ENCODE assay signal across 9 mouse cellular contexts in genomic region chr11:4931009-4931601, GRCm38 (mm10). TPM values are rescaled to one million over a fixed set of nuclear protein-coding genes. Genes with fewer than 3 reads are reported as not detected.
DNase-seq lines count a peak whose midpoint lies in the region; ATAC-seq and TF ChIP-seq lines count a peak whose summit lies in the region.
"Had no signal": no experiment of that assay in that cellular context is flagged by ENCODE, and none has a peak within 500 bp of the region (broad histone marks: within the 10 kb centered on the region; RNA-seq: fewer than 3 reads in every experiment).

No protein-coding gene starts in this region.

- H3K9ac ChIP-seq in embryonic facial prominence, embryonic 11.5 days (replicated peaks; ENCODE audit: low read length) = no peak overlapping the region
- H3K9ac ChIP-seq in forebrain, embryonic 13.5 days = no peak overlapping the region
- no peak overlapping the region for H3K9ac ChIP-seq in stomach, embryonic 16.5 days (ENCODE audit: low read length)

- WGBS in embryonic facial prominence, embryonic 11.5 days = 76% methylated on average over 1 of the region's 1 CpGs
- WGBS in embryonic facial prominence, embryonic 10.5 days = 87% methylated on average over 1 of the region's 1 CpGs
- WGBS in forebrain, embryonic 13.5 days = 24% methylated on average over 1 of the region's 1 CpGs
- WGBS in kidney, adult 2 months = 38% methylated on average over 1 of the region's 1 CpGs
- 49% methylated on average over 1 of the region's 1 CpGs for WGBS in stomach, embryonic 16.5 days

- DNase-seq in embryonic facial prominence, embryonic 11.5 days (ENCODE audit: low spot score) = peak; percentile 23
- DNase-seq in embryonic facial prominence, embryonic 10.5 days (ENCODE audit: low spot score) = no peak
- peak; percentile 78 for DNase-seq in 3T3-L1 (ENCODE audit: low read depth, low spot score)
- DNase-seq in kidney, adult 2 months = peak; percentile 83
- DNase-seq in right cerebral cortex, postnatal 36 days (ENCODE audit: low spot score in 2 of 2) = no peak
- DNase-seq in embryo, embryonic 10 days (ENCODE audit: low spot score) = no peak

- no peak overlapping the region for H3K4me2 ChIP-seq in embryonic facial prominence, embryonic 11.5 days (ENCODE audit: low read depth, low read length)
- no peak overlapping the region for H3K4me2 ChIP-seq in forebrain, embryonic 13.5 days
- H3K4me2 ChIP-seq in stomach, embryonic 16.5 days (ENCODE audit: low read depth, low read length) = no peak overlapping the region

- H3K4me3 ChIP-seq in embryonic facial prominence, embryonic 11.5 days (ENCODE audit: low read depth, low read length) = no peak overlapping the region
- H3K4me3 ChIP-seq in embryonic facial prominence, embryonic 10.5 days = no peak overlapping the region
- H3K4me3 ChIP-seq in forebrain, embryonic 13.5 days = no peak overlapping the region
- no peak overlapping the region for H3K4me3 ChIP-seq in kidney, adult 2 months (ENCODE audit: insufficient read depth, low read depth, low read length)
- no peak overlapping the region for H3K4me3 ChIP-seq in stomach, embryonic 16.5 days (replicated peaks; ENCODE audit: low read length)
- H3K4me3 ChIP-seq: erythroblast, embryonic 14.5 days had no signal

- no peak for TF ChIP-seq CTCF in kidney, adult 2 months (conservative IDR thresholded peaks at IDR 0.05; ENCODE audit: insufficient read depth, insufficient read length, low read depth, low read length)

- H3K36me3 ChIP-seq in embryonic facial prominence, embryonic 11.5 days (replicated peaks; ENCODE audit: control insufficient read depth, insufficient read depth, low read depth, low read length) = 0 out of 2 replicates have a peak, but pooled peaks cover 3% of the 10 kb centered on the region
- peaks cover 55% of the 10 kb centered on the region for H3K36me3 ChIP-seq in embryonic facial prominence, embryonic 10.5 days (replicated peaks)
- H3K36me3 ChIP-seq in forebrain, embryonic 13.5 days (ENCODE audit: poor library complexity, severe bottlenecking) = peaks cover 59% of the 10 kb centered on the region
- H3K36me3 ChIP-seq in kidney, adult 2 months (ENCODE audit: control insufficient read depth, insufficient read depth, low read length) = no peaks in the 10 kb centered on the region; the same call in 1 of the 2 replicates
- H3K36me3 ChIP-seq in stomach, embryonic 16.5 days (ENCODE audit: control insufficient read depth, insufficient read depth, low read length) = no peaks in the 10 kb centered on the region

- no peak overlapping the region for H3K27ac ChIP-seq in embryonic facial prominence, embryonic 11.5 days (replicated peaks; ENCODE audit: low read depth, low read length)
- H3K27ac ChIP-seq in embryonic facial prominence, embryonic 10.5 days (replicated peaks) = no peak overlapping the region
- peak overlapping the region; percentile 48 for H3K27ac ChIP-seq in forebrain, embryonic 13.5 days
- no peak overlapping the region for H3K27ac ChIP-seq in kidney, adult 2 months (ENCODE audit: insufficient read depth, low read depth, low read length)
- peak overlapping the region; percentile 7; the same call in 1 of the 2 replicates for H3K27ac ChIP-seq in stomach, embryonic 16.5 days (ENCODE audit: low read length)

- no peaks in the 10 kb centered on the region for H3K4me1 ChIP-seq in embryonic facial prominence, embryonic 11.5 days (ENCODE audit: control insufficient read depth, insufficient read depth, low read length)
- H3K4me1 ChIP-seq in embryonic facial prominence, embryonic 10.5 days = no peaks in the 10 kb centered on the region
- H3K4me1 ChIP-seq in forebrain, embryonic 13.5 days = peaks cover 12% of the 10 kb centered on the region
- H3K4me1 ChIP-seq in kidney, adult 2 months (ENCODE audit: control insufficient read depth, insufficient read depth, low read length) = no peaks in the 10 kb centered on the region
- peaks cover 11% of the 10 kb centered on the region; the same call in 1 of the 2 replicates for H3K4me1 ChIP-seq in stomach, embryonic 16.5 days (ENCODE audit: control insufficient read depth, insufficient read depth, low read length)

- no peaks in the 10 kb centered on the region for H3K27me3 ChIP-seq in embryonic facial prominence, embryonic 11.5 days (ENCODE audit: control insufficient read depth, insufficient read depth, low read length)
- H3K27me3 ChIP-seq in embryonic facial prominence, embryonic 10.5 days (replicated peaks; ENCODE audit: low read depth, poor library complexity, severe bottlenecking) = no peaks in the 10 kb centered on the region
- no peaks in the 10 kb centered on the region for H3K27me3 ChIP-seq in forebrain, embryonic 13.5 days
- no peaks in the 10 kb centered on the region for H3K27me3 ChIP-seq in kidney, adult 2 months (replicated peaks; ENCODE audit: control insufficient read depth, insufficient read depth, low read length)
- H3K27me3 ChIP-seq in stomach, embryonic 16.5 days (ENCODE audit: control insufficient read depth, insufficient read depth, low read length) = no peaks in the 10 kb centered on the region

- no peaks in the 10 kb centered on the region for H3K9me3 ChIP-seq in embryonic facial prominence, embryonic 11.5 days (replicated peaks; ENCODE audit: control insufficient read depth, low read length)
- H3K9me3 ChIP-seq in embryonic facial prominence, embryonic 10.5 days = no peaks in the 10 kb centered on the region
- H3K9me3 ChIP-seq in forebrain, embryonic 13.5 days (replicated peaks) = no peaks in the 10 kb centered on the region
- H3K9me3 ChIP-seq in stomach, embryonic 16.5 days (replicated peaks; ENCODE audit: control insufficient read depth, low read length) = no peaks in the 10 kb centered on the region

- no peak for ATAC-seq in embryonic facial prominence, embryonic 11.5 days (replicated peaks; ENCODE audit: insufficient number of reproducible peaks, low FRiP score, low TSS enrichment, low read depth)
- no peak; the same call in 1 of the 2 replicates for ATAC-seq in forebrain, embryonic 13.5 days
- peak; percentile 58; the same call in 1 of the 2 replicates for ATAC-seq in stomach, embryonic 16.5 days (ENCODE audit: insufficient read depth, low FRiP score)

- no peak for TF ChIP-seq POLR2A in kidney, adult 2 months (IDR thresholded peaks at IDR 0.05; ENCODE audit: low read depth, low read length)

RNA-seq across cellular contexts. Expression of gene Nefh, which starts 16.8 kb away (rescaled TPM):
- 0.42 and 0.53 TPM in 2 replicates for polyA plus RNA-seq in embryonic facial prominence, embryonic 11.5 days (2014; fragmentation: Nextera tagmentation; extraction: Ambion mirVana)
- 0.14 and 0.25 TPM in 2 replicates for polyA plus RNA-seq in embryonic facial prominence, embryonic 10.5 days (2016; fragmentation: Nextera tagmentation; extraction: Ambion mirVana)
- 0.37 and 0.50 TPM in 2 replicates for polyA plus RNA-seq in forebrain, embryonic 13.5 days (2015; fragmentation: Nextera tagmentation; extraction: Ambion mirVana)
- polyA plus RNA-seq in kidney, adult 2 months (2012; rRNA removed) = 0.05 and 0.30 TPM in 2 replicates
- 0.30 and 0.45 TPM in 2 replicates for polyA plus RNA-seq in stomach, embryonic 16.5 days (2015; fragmentation: Nextera tagmentation; extraction: Ambion mirVana)

RNA-seq across cellular contexts. Expression of gene Thoc5, which starts 36.0 kb away (rescaled TPM):
- polyA plus RNA-seq in embryonic facial prominence, embryonic 11.5 days (2014; fragmentation: Nextera tagmentation; extraction: Ambion mirVana) = 55.0 and 56.1 TPM in 2 replicates
- 52.1 and 52.9 TPM in 2 replicates for polyA plus RNA-seq in embryonic facial prominence, embryonic 10.5 days (2016; fragmentation: Nextera tagmentation; extraction: Ambion mirVana)
- 59.1 and 60.6 TPM in 2 replicates for polyA plus RNA-seq in forebrain, embryonic 13.5 days (2015; fragmentation: Nextera tagmentation; extraction: Ambion mirVana)
- polyA plus RNA-seq in kidney, adult 2 months (2012; rRNA removed) = 16.6 and 17.7 TPM in 2 replicates
- 29.8 and 30.3 TPM in 2 replicates for polyA plus RNA-seq in stomach, embryonic 16.5 days (2015; fragmentation: Nextera tagmentation; extraction: Ambion mirVana)

RNA-seq across cellular contexts. Expression of gene Ap1b1, which starts 55.5 kb away (rescaled TPM):
- 46.4 and 54.8 TPM in 2 replicates for polyA plus RNA-seq in embryonic facial prominence, embryonic 11.5 days (2014; fragmentation: Nextera tagmentation; extraction: Ambion mirVana)
- 58.6 and 60.2 TPM in 2 replicates for polyA plus RNA-seq in embryonic facial prominence, embryonic 10.5 days (2016; fragmentation: Nextera tagmentation; extraction: Ambion mirVana)
- 61.7 and 73.0 TPM in 2 replicates for polyA plus RNA-seq in forebrain, embryonic 13.5 days (2015; fragmentation: Nextera tagmentation; extraction: Ambion mirVana)
- polyA plus RNA-seq in kidney, adult 2 months (2012; rRNA removed) = 110 and 123 TPM in 2 replicates
- polyA plus RNA-seq in stomach, embryonic 16.5 days (2015; fragmentation: Nextera tagmentation; extraction: Ambion mirVana) = 64.7 and 79.1 TPM in 2 replicates

RNA-seq across cellular contexts. Expression of gene Nipsnap1, which starts 57.4 kb away (rescaled TPM):
- 78.9 and 79.9 TPM in 2 replicates for polyA plus RNA-seq in embryonic facial prominence, embryonic 11.5 days (2014; fragmentation: Nextera tagmentation; extraction: Ambion mirVana)
- 88.1 and 91.7 TPM in 2 replicates for polyA plus RNA-seq in embryonic facial prominence, embryonic 10.5 days (2016; fragmentation: Nextera tagmentation; extraction: Ambion mirVana)
- 118 and 120 TPM in 2 replicates for polyA plus RNA-seq in forebrain, embryonic 13.5 days (2015; fragmentation: Nextera tagmentation; extraction: Ambion mirVana)
- 140 and 164 TPM in 2 replicates for polyA plus RNA-seq in kidney, adult 2 months (2012; rRNA removed)
- 53.4 and 57.0 TPM in 2 replicates for polyA plus RNA-seq in stomach, embryonic 16.5 days (2015; fragmentation: Nextera tagmentation; extraction: Ambion mirVana)

Comparison
In these comparisons a context has a peak if more than half of its experiments do, and no peak if none do; other contexts are left out.
1. DNase-seq: peak in embryonic facial prominence, embryonic 11.5 days (single experiment), 3T3-L1 (single experiment) and kidney, adult 2 months (single experiment); none in embryonic facial prominence, embryonic 10.5 days (single experiment), right cerebral cortex, postnatal 36 days (0 of 2) and embryo, embryonic 10 days (single experiment).
2. H3K27ac ChIP-seq: peak in forebrain, embryonic 13.5 days (single experiment) and stomach, embryonic 16.5 days (single experiment); none in embryonic facial prominence, embryonic 11.5 days (single experiment), embryonic facial prominence, embryonic 10.5 days (single experiment) and kidney, adult 2 months (single experiment).